Mouse (Mus musculus) embryo, embryonic 11 days (tissue): ENCODE measurements around the gene Bcas2.
"Not testable (repeated sequence)": the region's sequence is repeated elsewhere in the genome, so short reads cannot be mapped to it uniquely, and the experiment has no call there.

ENCODE experiments used
- DNase-seq: peaks from one replicate; pipeline ENCODE4 v3.0.0-alpha.2; 2015

The Bcas2 gene

GRCm38 (mm10) chr3:103171505-103172267 is at the start of gene Bcas2:
Gene Bcas2, plus strand, starts transcription at chr3:103171655.
- DNase-seq, result peak; percentile 100

- DNase-seq, result no peak
Observed at GRCm38 (mm10) chr3:103123636-103124035, 47.8 kb upstream of the Bcas2 start.

GRCm38 (mm10) chr3:103126138-103126537 is 45.3 kb upstream of the Bcas2 start:
- no peak for DNase-seq

GRCm38 (mm10) chr3:103127177-103127576 is 44.3 kb upstream of the Bcas2 start:
- peak; percentile 26 for DNase-seq

GRCm38 (mm10) chr3:103127721-103128120 is 43.7 kb upstream of the Bcas2 start:
- no peak for DNase-seq

- DNase-seq, result no peak
Observed at GRCm38 (mm10) chr3:103128251-103128650, 43.2 kb upstream of the Bcas2 start.

GRCm38 (mm10) chr3:103129367-103130159 is 41.9 kb upstream of the Bcas2 start:
- no peak for DNase-seq

- DNase-seq, result peak; percentile 49
Observed at GRCm38 (mm10) chr3:103130236-103130751, 41.2 kb upstream of the Bcas2 start.

GRCm38 (mm10) chr3:103133098-103133497 is 38.4 kb upstream of the Bcas2 start:
- no peak for DNase-seq

GRCm38 (mm10) chr3:103136414-103137077 is 34.9 kb upstream of the Bcas2 start:
- no peak for DNase-seq

GRCm38 (mm10) chr3:103139047-103139446 is 32.4 kb upstream of the Bcas2 start:
- no peak for DNase-seq

GRCm38 (mm10) chr3:103140095-103140838 is 31.2 kb upstream of the Bcas2 start:
- DNase-seq, result not testable (repeated sequence)

GRCm38 (mm10) chr3:103141287-103141686 is 30.2 kb upstream of the Bcas2 start:
- DNase-seq, result no peak

- no peak for DNase-seq
Observed at GRCm38 (mm10) chr3:103142366-103142765, 29.1 kb upstream of the Bcas2 start.

- no peak for DNase-seq
Observed at GRCm38 (mm10) chr3:103145336-103145735, 26.1 kb upstream of the Bcas2 start.

- no peak for DNase-seq
Observed at GRCm38 (mm10) chr3:103145791-103146190, 25.7 kb upstream of the Bcas2 start.

- DNase-seq, result no peak
Observed at GRCm38 (mm10) chr3:103146330-103147166, 24.9 kb upstream of the Bcas2 start.

GRCm38 (mm10) chr3:103147775-103148174 is 23.7 kb upstream of the Bcas2 start:
- DNase-seq, result no peak

GRCm38 (mm10) chr3:103148941-103149340 is 22.5 kb upstream of the Bcas2 start:
- DNase-seq, result no peak

GRCm38 (mm10) chr3:103153761-103154160 is 17.7 kb upstream of the Bcas2 start:
- DNase-seq, result no peak

- DNase-seq, result no peak
Observed at GRCm38 (mm10) chr3:103159232-103159900, 12.1 kb upstream of the Bcas2 start.
